Mouse (Mus musculus) forebrain, embryonic 14.5 days (tissue): ENCODE measurements around the gene Abcd3. TPM values are rescaled to one million over a fixed set of nuclear protein-coding genes. Genes with fewer than 3 reads are reported as not detected.

Source experiments
- ATAC-seq: fragments of 200-750 bp; cut with Nextera tagmentation; 2 replicates; pipeline ENCODE4 v1.8.0; 2017; ENCODE audit warnings: mild to moderate bottlenecking, moderate library complexity
- DNase-seq: peaks from one replicate; pipeline ENCODE4 v3.0.0-alpha.2; 2015; ENCODE audit warnings: low spot score
- H3K27ac ChIP-seq: fragments of 300-500 bp; sonication (generic); 2 replicates; pipeline ENCODE4 v1.5.1; 2014; ENCODE audit warnings: low read depth, mild to moderate bottlenecking, control low read depth, low read length, moderate library complexity
- H3K27me3 ChIP-seq: fragments of 300-500 bp; sonication (generic); replicated peaks from 2 replicates; pipeline ENCODE4 v1.6.1; 2014; ENCODE audit warnings: low read length, control low read depth, mixed read lengths; ENCODE audit not compliant: control insufficient read depth, insufficient read depth
- H3K36me3 ChIP-seq: fragments of 300-500 bp; sonication (generic); 2 replicates; pipeline ENCODE4 v1.6.1; 2014; ENCODE audit warnings: low read length, control low read depth; ENCODE audit not compliant: control insufficient read depth, insufficient read depth
- H3K4me1 ChIP-seq: fragments of 300-500 bp; sonication (generic); 2 replicates; pipeline ENCODE4 v1.6.1; 2014; ENCODE audit warnings: antibody characterized with exemption, low read length, control low read depth; ENCODE audit not compliant: control insufficient read depth, insufficient read depth
- H3K4me2 ChIP-seq: fragments of 300-500 bp; sonication (generic); 2 replicates; pipeline ENCODE4 v1.6.1; 2014; ENCODE audit warnings: mild to moderate bottlenecking, control low read depth, low read length
- H3K4me3 ChIP-seq: fragments of 300-500 bp; sonication (generic); 2 replicates; pipeline ENCODE4 v1.5.1; 2014; ENCODE audit warnings: low read depth, low read length, control low read depth
- H3K9ac ChIP-seq: fragments of 300-500 bp; sonication (generic); 2 replicates; pipeline ENCODE4 v1.6.1; 2014; ENCODE audit warnings: mild to moderate bottlenecking, low read length, control low read depth, moderate library complexity
- H3K9me3 ChIP-seq: fragments of 300-500 bp; sonication (generic); replicated peaks from 2 replicates; pipeline ENCODE4 v1.6.1; 2016; ENCODE audit warnings: low read length, control low read depth, mixed read lengths; ENCODE audit not compliant: control insufficient read depth
- WGBS: fragments of 180-500 bp; shearing (Covaris S2); extraction: QIAGEN DNeasy Blood & Tissue Kit; methylation state at CpG from one replicate; pipeline ENCODE4 v1.1.7; 2014; 5-methylcytosine and 5-hydroxymethylcytosine counted together
- polyA plus RNA-seq: library from polyadenylated mRNA; unstranded; fragments of >200 nt; fragmentation: Nextera tagmentation; extraction: Ambion mirVana; gene quantifications from 2 replicates; pipeline ENCODE4 v1.2.1, GENCODE M21; 2014

Abcd3 gene
- polyA plus RNA-seq, 1 experiment from 2014 or later: 63.8 TPM

- H3K4me2 ChIP-seq: peak within 1 kb of the TSS; percentile 82
- no peaks in the 10 kb centered on the region for H3K36me3 ChIP-seq
- peak within 1 kb of the TSS; percentile 67 for H3K4me3 ChIP-seq
- no peak within 1 kb of the TSS for H3K27ac ChIP-seq
- no peaks in the 10 kb centered on the region for H3K27me3 ChIP-seq
- no peaks in the 10 kb centered on the region for H3K9me3 ChIP-seq
- under 1% methylated on average over 73 of the region's 73 CpGs for WGBS
- peak within 1 kb of the TSS; percentile 69 for H3K9ac ChIP-seq
- 0 out of 2 replicates have a peak, but pooled peaks cover 9% of the 10 kb centered on the region for H3K4me1 ChIP-seq
- DNase-seq: peak; percentile 85
- ATAC-seq: peak; percentile 83
Measured at GRCm38 (mm10) chr3:121722971-121723844, 91.9 kb downstream of the Abcd3 start, which contains the start of gene F3. TSS of gene F3 (plus strand) at chr3:121723537.

- Histone ChIP-seq H3K27me3 (no peaks in the 10 kb centered on the region), H3K4me3 (no peak overlapping the region), H3K27ac (no peak overlapping the region), H3K4me1 (0 out of 2 replicates have a peak, but pooled peaks cover 9% of the 10 kb centered on the region), H3K9me3 (no peaks in the 10 kb centered on the region), H3K4me2 (no peak overlapping the region), H3K9ac (no peak overlapping the region), H3K36me3 (no peaks in the 10 kb centered on the region)
- WGBS: 65% methylated on average over 7 of the region's 7 CpGs
- ATAC-seq (no peak), DNase-seq (no peak)
Measured at GRCm38 (mm10) chr3:121721691-121722070, 93.4 kb downstream of the Abcd3 start.

- Histone ChIP-seq H3K4me3 (no peak overlapping the region), H3K27me3 (no peaks in the 10 kb centered on the region), H3K9ac (no peak overlapping the region), H3K4me2 (no peak overlapping the region), H3K9me3 (no peaks in the 10 kb centered on the region), H3K36me3 (no peaks in the 10 kb centered on the region), H3K27ac (no peak overlapping the region), H3K4me1 (0 out of 2 replicates have a peak, but pooled peaks cover 9% of the 10 kb centered on the region)
- DNase-seq: peak; percentile 59
- 51% methylated on average over 14 of the region's 14 CpGs for WGBS
- ATAC-seq: no peak
Measured at GRCm38 (mm10) chr3:121720801-121721690, 94.1 kb downstream of the Abcd3 start.

GRCm38 (mm10) chr3:121719701-121720100 is 95.4 kb downstream of the Abcd3 start:
- Histone ChIP-seq H3K27ac (no peak overlapping the region), H3K4me3 (no peak overlapping the region), H3K36me3 (no peaks in the 10 kb centered on the region), H3K9ac (no peak overlapping the region), H3K27me3 (no peaks in the 10 kb centered on the region), H3K9me3 (no peaks in the 10 kb centered on the region), H3K4me1 (0 out of 2 replicates have a peak, but pooled peaks cover 9% of the 10 kb centered on the region), H3K4me2 (no peak overlapping the region)
- 69% methylated on average over 3 of the region's 3 CpGs for WGBS
- DNase-seq (no peak), ATAC-seq (no peak)

- ATAC-seq (no peak), DNase-seq (no peak)
- no peak overlapping the region for H3K4me3 ChIP-seq
- WGBS: 86% methylated on average over 8 of the region's 8 CpGs
- H3K9me3 ChIP-seq: no peaks in the 10 kb centered on the region
- H3K27me3 ChIP-seq: no peaks in the 10 kb centered on the region
- no peak overlapping the region for H3K27ac ChIP-seq
- no peak overlapping the region for H3K9ac ChIP-seq
- 0 out of 2 replicates have a peak, but pooled peaks cover 7% of the 10 kb centered on the region for H3K4me1 ChIP-seq
- H3K4me2 ChIP-seq: no peak overlapping the region
- no peaks in the 10 kb centered on the region for H3K36me3 ChIP-seq
Measured at GRCm38 (mm10) chr3:121718679-121719078, 96.4 kb downstream of the Abcd3 start.

- Histone ChIP-seq H3K27ac (no peak overlapping the region), H3K36me3 (no peaks in the 10 kb centered on the region), H3K27me3 (no peaks in the 10 kb centered on the region), H3K4me2 (no peak overlapping the region), H3K4me1 (0 out of 2 replicates have a peak, but pooled peaks cover 3% of the 10 kb centered on the region), H3K4me3 (no peak overlapping the region), H3K9ac (no peak overlapping the region), H3K9me3 (no peaks in the 10 kb centered on the region)
- DNase-seq (no peak), ATAC-seq (no peak)
- 94% methylated on average over 5 of the region's 5 CpGs for WGBS
Measured at GRCm38 (mm10) chr3:121716480-121716879, 98.6 kb downstream of the Abcd3 start.

- H3K27ac ChIP-seq: no peak overlapping the region
- H3K4me3 ChIP-seq: no peak overlapping the region
- no peak overlapping the region for H3K9ac ChIP-seq
- ATAC-seq (no peak), DNase-seq (no peak)
- WGBS: 86% methylated on average over 6 of the region's 6 CpGs
- no peaks in the 10 kb centered on the region for H3K9me3 ChIP-seq
- H3K4me1 ChIP-seq: 0 out of 2 replicates have a peak, but pooled peaks cover 3% of the 10 kb centered on the region
- H3K27me3 ChIP-seq: no peaks in the 10 kb centered on the region
- no peak overlapping the region for H3K4me2 ChIP-seq
- H3K36me3 ChIP-seq: no peaks in the 10 kb centered on the region
Measured at GRCm38 (mm10) chr3:121715741-121716459, 99.2 kb downstream of the Abcd3 start.

- ATAC-seq (no peak), DNase-seq (no peak)
- H3K36me3 ChIP-seq: no peaks in the 10 kb centered on the region
- no peaks in the 10 kb centered on the region for H3K27me3 ChIP-seq
- H3K4me2 ChIP-seq: no peak overlapping the region
- 0 out of 2 replicates have a peak, but pooled peaks cover 3% of the 10 kb centered on the region for H3K4me1 ChIP-seq
- H3K9me3 ChIP-seq: no peaks in the 10 kb centered on the region
- H3K4me3 ChIP-seq: no peak overlapping the region
- H3K9ac ChIP-seq: no peak overlapping the region
- no peak overlapping the region for H3K27ac ChIP-seq
Measured at GRCm38 (mm10) chr3:121715336-121715735, 99.8 kb downstream of the Abcd3 start.
